Mouse (Mus musculus) stomach, embryonic 14.5 days (tissue): Measurements from ENCODE around the gene Ldlrap1. TPM values are rescaled to one million over a fixed set of nuclear protein-coding genes. Genes with fewer than 3 reads are reported as not detected.
"Not testable (repeated sequence)": the region's sequence is repeated elsewhere in the genome, so short reads cannot be mapped to it uniquely, and the experiment has no call there.

Source experiments
- ATAC-seq: fragments of 200-750 bp; cut with Nextera tagmentation; 2 replicates; pipeline ENCODE4 v1.8.0; 2017; ENCODE audit warnings: low read depth, moderate TSS enrichment; ENCODE audit not compliant: insufficient number of reproducible peaks, insufficient read depth, low FRiP score
- H3K27ac ChIP-seq: fragments of 300-500 bp; sonication (generic); 2 replicates; pipeline ENCODE4 v1.5.1; 2014; ENCODE audit warnings: mild to moderate bottlenecking, low read length, moderate library complexity, mixed read lengths
- H3K27me3 ChIP-seq: fragments of 300-500 bp; sonication (generic); 2 replicates; pipeline ENCODE4 v1.6.1; 2014; ENCODE audit warnings: low read length, control low read depth, mixed read lengths; ENCODE audit not compliant: control insufficient read depth, insufficient read depth
- H3K36me3 ChIP-seq: fragments of 300-500 bp; sonication (generic); 2 replicates; pipeline ENCODE4 v1.6.1; 2014; ENCODE audit warnings: mild to moderate bottlenecking, control low read depth, low read length, moderate library complexity, mixed read lengths; ENCODE audit not compliant: control insufficient read depth, insufficient read depth
- H3K4me1 ChIP-seq: fragments of 300-500 bp; sonication (generic); 2 replicates; pipeline ENCODE4 v1.6.1; 2014; ENCODE audit warnings: low read length, control low read depth, mixed read lengths; ENCODE audit not compliant: control insufficient read depth, insufficient read depth
- H3K4me2 ChIP-seq: fragments of 300-500 bp; sonication (generic); replicated peaks from 2 replicates; pipeline ENCODE4 v1.6.1; 2014; ENCODE audit warnings: low read depth, low read length, control low read depth
- H3K4me3 ChIP-seq: fragments of 300-500 bp; sonication (generic); 2 replicates; pipeline ENCODE4 v1.5.1; 2014; ENCODE audit warnings: low read depth, low read length, control low read depth
- H3K9ac ChIP-seq: fragments of 300-500 bp; sonication (generic); replicated peaks from 2 replicates; pipeline ENCODE4 v1.6.1; 2014; ENCODE audit warnings: low read depth, mild to moderate bottlenecking, control low read depth, low read length, moderate library complexity, mixed read lengths
- H3K9me3 ChIP-seq: fragments of 300-500 bp; sonication (generic); 2 replicates; pipeline ENCODE4 v1.6.1; 2016; ENCODE audit warnings: low read depth, low read length, control low read depth; ENCODE audit not compliant: control insufficient read depth
- WGBS: fragments of 180-500 bp; shearing (Covaris S2); extraction: QIAGEN DNeasy Blood & Tissue Kit; methylation state at CpG from one replicate; pipeline ENCODE4 v1.1.7; 2014; 5-methylcytosine and 5-hydroxymethylcytosine counted together
- polyA plus RNA-seq: library from polyadenylated mRNA; unstranded; fragments of >200 nt; fragmentation: Nextera tagmentation; extraction: Ambion mirVana; gene quantifications from 2 replicates; pipeline ENCODE4 v1.2.1, GENCODE M21; 2014

The Ldlrap1 gene
- polyA plus RNA-seq, 1 experiment from 2014 or later, result 18.9 TPM

GRCm38 (mm10) chr4:134799272-134799671, 31.4 kb upstream of the Ldlrap1 start:
- H3K4me2 ChIP-seq, result no peak overlapping the region
- WGBS, result 5% methylated on average over 4 of the region's 4 CpGs
- ATAC-seq, result no peak
- H3K27ac ChIP-seq, result no peak overlapping the region
- H3K4me1 ChIP-seq, result peaks cover 6% of the 10 kb centered on the region
- H3K9me3 ChIP-seq, result no peaks in the 10 kb centered on the region
- no peak overlapping the region for H3K4me3 ChIP-seq
- H3K27me3 ChIP-seq, result no peaks in the 10 kb centered on the region
- no peak overlapping the region for H3K9ac ChIP-seq
- H3K36me3 ChIP-seq, result peaks cover 20% of the 10 kb centered on the region; the same call in 1 of the 2 replicates

- no peak for ATAC-seq
- no peak overlapping the region for H3K4me2 ChIP-seq
- no peaks in the 10 kb centered on the region for H3K27me3 ChIP-seq
- H3K4me3 ChIP-seq, result no peak overlapping the region
- H3K9ac ChIP-seq, result no peak overlapping the region
- no peaks in the 10 kb centered on the region for H3K9me3 ChIP-seq
- H3K4me1 ChIP-seq, result peaks cover 6% of the 10 kb centered on the region
- 34% methylated on average over 3 of the region's 3 CpGs for whole genome bisulfite sequencing
- no peak overlapping the region for H3K27ac ChIP-seq
- peaks cover 18% of the 10 kb centered on the region; the same call in 1 of the 2 replicates for H3K36me3 ChIP-seq
Observed at GRCm38 (mm10) chr4:134798861-134799260, 31.0 kb upstream of the Ldlrap1 start.

DNA sequence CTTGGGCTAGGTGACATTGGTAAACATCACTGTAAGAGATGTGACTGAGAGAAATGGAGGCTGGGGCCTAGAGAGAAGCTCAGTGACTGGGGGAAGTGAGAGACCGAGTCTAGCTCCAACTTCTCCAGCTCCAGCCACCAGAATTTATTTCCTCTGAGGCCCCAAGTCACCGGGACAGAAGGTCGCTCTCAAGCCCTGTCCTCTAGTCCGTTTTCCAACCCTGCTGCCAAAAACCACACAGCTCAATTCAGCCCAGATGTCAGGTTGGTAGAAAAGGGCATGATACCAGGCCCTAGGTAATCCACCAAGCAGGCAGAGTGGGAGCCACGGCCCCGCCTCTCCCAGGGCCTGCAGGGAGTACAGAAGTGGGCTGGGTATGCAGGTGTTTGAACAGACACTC, 29.8 kb upstream of the Ldlrap1 start:
- H3K4me3 ChIP-seq, result no peak overlapping the region
- no peaks in the 10 kb centered on the region for H3K27me3 ChIP-seq
- no peak overlapping the region for H3K27ac ChIP-seq
- ATAC-seq, result no peak
- 67% methylated on average over 6 of the region's 6 CpGs for WGBS
- no peak overlapping the region for H3K9ac ChIP-seq
- peaks cover 6% of the 10 kb centered on the region for H3K4me1 ChIP-seq
- no peak overlapping the region for H3K4me2 ChIP-seq
- H3K9me3 ChIP-seq, result no peaks in the 10 kb centered on the region
- peaks cover 8% of the 10 kb centered on the region; the same call in 1 of the 2 replicates for H3K36me3 ChIP-seq

GRCm38 (mm10) chr4:134796581-134797361, 28.9 kb upstream of the Ldlrap1 start:
- H3K27ac ChIP-seq, result no peak overlapping the region
- no peak overlapping the region for H3K4me3 ChIP-seq
- no peaks in the 10 kb centered on the region for H3K9me3 ChIP-seq
- H3K4me1 ChIP-seq, result peaks cover 6% of the 10 kb centered on the region
- no peak for ATAC-seq
- H3K36me3 ChIP-seq, result no peaks in the 10 kb centered on the region; the same call in 1 of the 2 replicates
- WGBS, result 25% methylated on average over 7 of the region's 7 CpGs
- no peak overlapping the region for H3K4me2 ChIP-seq
- H3K9ac ChIP-seq, result no peak overlapping the region
- no peaks in the 10 kb centered on the region for H3K27me3 ChIP-seq

GRCm38 (mm10) chr4:134795819-134796485, 28.1 kb upstream of the Ldlrap1 start:
- no peak for ATAC-seq
- H3K9ac ChIP-seq, result no peak overlapping the region
- no peaks in the 10 kb centered on the region for H3K9me3 ChIP-seq
- 76% methylated on average over 5 of the region's 5 CpGs for WGBS
- H3K27ac ChIP-seq, result no peak overlapping the region
- no peak overlapping the region for H3K4me2 ChIP-seq
- H3K27me3 ChIP-seq, result no peaks in the 10 kb centered on the region
- peaks cover 6% of the 10 kb centered on the region for H3K4me1 ChIP-seq
- H3K4me3 ChIP-seq, result no peak overlapping the region
- H3K36me3 ChIP-seq, result no peaks in the 10 kb centered on the region

DNA sequence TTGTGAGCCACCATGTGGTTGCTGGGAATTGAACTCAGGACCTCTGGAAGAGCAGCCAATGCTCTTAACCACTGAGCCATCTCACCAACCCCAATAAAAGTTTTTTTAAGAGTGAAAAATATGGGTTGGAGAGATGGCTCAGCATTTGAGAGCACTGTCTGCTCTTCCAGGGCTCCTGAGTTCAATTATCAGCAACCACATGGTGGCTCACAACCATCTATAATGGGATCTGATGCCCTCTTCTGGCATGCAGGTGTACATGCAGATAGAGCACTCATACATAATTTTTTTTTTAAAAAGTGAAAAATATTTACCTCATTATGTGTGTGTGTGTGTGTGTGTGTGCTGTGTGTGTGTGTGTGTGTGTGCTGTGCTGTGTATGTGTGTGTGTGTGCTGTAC, 27.1 kb upstream of the Ldlrap1 start:
- ATAC-seq, H3K27me3 ChIP-seq, H3K36me3 ChIP-seq, H3K9ac ChIP-seq, H3K9me3 ChIP-seq, H3K4me2 ChIP-seq, H3K4me3 ChIP-seq, H3K27ac ChIP-seq, H3K4me1 ChIP-seq: not testable (repeated sequence)

GRCm38 (mm10) chr4:134793213-134793956, 25.6 kb upstream of the Ldlrap1 start:
- Histone ChIP-seq H3K27me3 (no peaks in the 10 kb centered on the region), H3K4me2 (no peak overlapping the region), H3K4me1 (peaks cover 4% of the 10 kb centered on the region), H3K36me3 (no peaks in the 10 kb centered on the region), H3K27ac (no peak overlapping the region), H3K4me3 (no peak overlapping the region), H3K9ac (no peak overlapping the region), H3K9me3 (no peaks in the 10 kb centered on the region)
- 49% methylated on average over 10 of the region's 10 CpGs for WGBS
- no peak for ATAC-seq

DNA sequence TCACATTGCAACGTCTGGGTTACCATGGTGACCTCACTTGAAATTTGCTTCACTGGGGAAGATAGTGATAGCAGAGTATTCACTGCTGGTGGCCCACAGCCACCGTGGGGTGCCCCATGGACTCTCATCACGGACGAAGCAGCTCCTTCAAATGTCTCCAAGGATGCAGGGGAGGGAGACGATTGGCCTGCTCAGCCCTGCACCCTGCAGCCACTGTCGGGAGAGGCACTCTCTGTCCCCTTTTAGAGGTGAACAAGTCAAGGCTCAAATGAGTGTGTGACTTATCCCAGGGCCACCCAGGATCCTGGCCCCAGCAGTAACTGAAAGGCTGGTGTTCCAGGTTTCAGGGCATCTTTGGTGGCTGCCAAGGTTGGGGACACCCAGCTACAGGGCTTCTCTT, 23.9 kb upstream of the Ldlrap1 start:
- WGBS, result 61% methylated on average over 6 of the region's 6 CpGs
- no peak overlapping the region for H3K4me2 ChIP-seq
- ATAC-seq, result no peak
- no peak overlapping the region for H3K4me3 ChIP-seq
- H3K36me3 ChIP-seq, result no peaks in the 10 kb centered on the region
- H3K4me1 ChIP-seq, result peaks cover 3% of the 10 kb centered on the region
- no peaks in the 10 kb centered on the region for H3K9me3 ChIP-seq
- H3K27ac ChIP-seq, result no peak overlapping the region
- H3K9ac ChIP-seq, result no peak overlapping the region
- H3K27me3 ChIP-seq, result no peaks in the 10 kb centered on the region
